Mouse (Mus musculus): ENCODE results near the gene Nutf2-ps1. TPM values are rescaled to one million over a fixed set of nuclear protein-coding genes. Genes with fewer than 3 reads are reported as not detected.

Nutf2-ps1 gene
- polyA plus RNA-seq, 1 experiment, result 17.0 TPM

DNA sequence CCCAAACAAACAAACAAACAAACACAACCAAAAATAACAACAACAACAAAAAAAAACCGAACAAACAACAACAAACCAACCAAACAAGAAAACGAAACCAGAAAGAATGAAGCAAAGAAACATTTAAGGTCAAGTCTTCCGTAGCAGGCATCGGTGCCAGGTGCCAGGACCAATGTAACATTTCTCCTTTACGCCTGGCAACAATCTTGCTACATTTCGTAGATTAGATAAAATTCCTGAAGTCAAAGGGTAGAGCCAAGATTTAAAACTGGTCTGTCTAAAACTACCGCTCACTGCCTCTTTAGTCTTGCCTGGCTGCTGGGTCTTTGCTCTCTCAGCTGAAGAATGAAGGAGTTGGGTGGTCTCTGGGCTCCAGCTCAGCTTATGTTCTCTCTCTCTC lies 12.8 kb downstream of the Nutf2-ps1 start:
- Histone ChIP-seq H3ac (ENCODE audit: control insufficient read depth, insufficient read length, low read depth) (no peak overlapping the region), H3K36me3 (ENCODE audit: control insufficient read depth, insufficient read depth) (no peaks in the 10 kb centered on the region), H3K79me2 (ENCODE audit: control insufficient read depth, insufficient read depth) (no peaks in the 10 kb centered on the region), H3K4me3 (ENCODE audit: insufficient read depth, poor library complexity, severe bottlenecking) (no peak overlapping the region), H3K79me3 (ENCODE audit: low read depth) (no peaks in the 10 kb centered on the region), H3K27me3 (ENCODE audit: control insufficient read depth, insufficient read depth, insufficient read length) (no peaks in the 10 kb centered on the region)
- TF ChIP-seq FOSL1 (IDR thresholded peaks at IDR 0.05; ENCODE audit: insufficient read depth, low read length, poor library complexity, severe bottlenecking) (no peak), MYOG (IDR thresholded peaks at IDR 0.05; ENCODE audit: control insufficient read depth, extremely low read depth, insufficient read length) (no peak), CTCF (IDR thresholded peaks at IDR 0.05; ENCODE audit: control insufficient read depth, insufficient read depth, insufficient read length) (no peak)

- Histone ChIP-seq H3K36me3 (ENCODE audit: control insufficient read depth, insufficient read depth) (no peaks in the 10 kb centered on the region), H3K79me2 (ENCODE audit: control insufficient read depth, insufficient read depth) (no peaks in the 10 kb centered on the region), H3K27me3 (ENCODE audit: control insufficient read depth, insufficient read depth, insufficient read length) (no peaks in the 10 kb centered on the region), H3K79me3 (ENCODE audit: low read depth) (no peaks in the 10 kb centered on the region), H3ac (ENCODE audit: control insufficient read depth, insufficient read length, low read depth) (no peak overlapping the region), H3K4me3 (ENCODE audit: insufficient read depth, poor library complexity, severe bottlenecking) (no peak overlapping the region)
- no peak for TF ChIP-seq MYOG (IDR thresholded peaks at IDR 0.05; ENCODE audit: control insufficient read depth, extremely low read depth, insufficient read length)
- TF ChIP-seq CEBPB (IDR thresholded peaks at IDR 0.05; ENCODE audit: low read depth), result no peak
- TF ChIP-seq FOSL1 (IDR thresholded peaks at IDR 0.05; ENCODE audit: insufficient read depth, low read length, poor library complexity, severe bottlenecking), result no peak
- no peak for TF ChIP-seq MAX (IDR thresholded peaks at IDR 0.05)
- no peak for TF ChIP-seq CTCF (IDR thresholded peaks at IDR 0.05; ENCODE audit: control insufficient read depth, insufficient read depth, insufficient read length)
- no peak for TF ChIP-seq USF1 (IDR thresholded peaks at IDR 0.05; ENCODE audit: low read depth)
- no peak for TF ChIP-seq MYOD1 (IDR thresholded peaks at IDR 0.05; ENCODE audit: control insufficient read depth, insufficient read length, low read depth)
Observed at GRCm38 (mm10) chr19:53575296-53576010, 13.4 kb downstream of the Nutf2-ps1 start.

DNA sequence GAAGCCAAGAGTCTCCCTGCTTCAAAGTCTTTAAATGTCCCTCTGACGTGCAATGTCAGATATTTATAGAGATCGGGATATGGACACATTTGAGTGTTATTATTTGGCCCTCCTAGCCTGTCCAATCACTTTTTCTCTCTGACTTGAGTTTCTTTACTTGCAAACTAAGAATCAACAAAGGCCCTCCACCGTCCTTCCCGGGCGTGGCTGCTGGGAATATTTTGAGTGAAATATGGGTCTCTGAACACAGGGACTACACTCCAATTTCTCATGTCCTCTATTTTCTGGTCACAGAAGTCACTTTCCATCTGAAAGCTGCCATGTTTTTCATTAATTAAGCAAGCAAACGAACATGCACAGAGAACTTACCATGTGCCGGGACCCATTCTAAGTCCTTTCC lies 14.3 kb downstream of the Nutf2-ps1 start:
- Histone ChIP-seq H3ac (ENCODE audit: control insufficient read depth, insufficient read length, low read depth) (no peak overlapping the region), H3K27me3 (ENCODE audit: control insufficient read depth, insufficient read depth, insufficient read length) (no peaks in the 10 kb centered on the region), H3K79me3 (ENCODE audit: low read depth) (no peaks in the 10 kb centered on the region), H3K36me3 (ENCODE audit: control insufficient read depth, insufficient read depth) (no peaks in the 10 kb centered on the region), H3K4me3 (ENCODE audit: insufficient read depth, poor library complexity, severe bottlenecking) (no peak overlapping the region), H3K79me2 (ENCODE audit: control insufficient read depth, insufficient read depth) (no peaks in the 10 kb centered on the region)
- TF ChIP-seq CEBPB (IDR thresholded peaks at IDR 0.05; ENCODE audit: low read depth) (no peak), MYOD1 (IDR thresholded peaks at IDR 0.05; ENCODE audit: control insufficient read depth, insufficient read length, low read depth) (no peak), USF1 (IDR thresholded peaks at IDR 0.05; ENCODE audit: low read depth) (no peak), FOSL1 (IDR thresholded peaks at IDR 0.05; ENCODE audit: insufficient read depth, low read length, poor library complexity, severe bottlenecking) (no peak), MAX (IDR thresholded peaks at IDR 0.05) (no peak), MYOG (IDR thresholded peaks at IDR 0.05; ENCODE audit: control insufficient read depth, extremely low read depth, insufficient read length) (no peak), CTCF (IDR thresholded peaks at IDR 0.05; ENCODE audit: control insufficient read depth, insufficient read depth, insufficient read length) (no peak)

DNA sequence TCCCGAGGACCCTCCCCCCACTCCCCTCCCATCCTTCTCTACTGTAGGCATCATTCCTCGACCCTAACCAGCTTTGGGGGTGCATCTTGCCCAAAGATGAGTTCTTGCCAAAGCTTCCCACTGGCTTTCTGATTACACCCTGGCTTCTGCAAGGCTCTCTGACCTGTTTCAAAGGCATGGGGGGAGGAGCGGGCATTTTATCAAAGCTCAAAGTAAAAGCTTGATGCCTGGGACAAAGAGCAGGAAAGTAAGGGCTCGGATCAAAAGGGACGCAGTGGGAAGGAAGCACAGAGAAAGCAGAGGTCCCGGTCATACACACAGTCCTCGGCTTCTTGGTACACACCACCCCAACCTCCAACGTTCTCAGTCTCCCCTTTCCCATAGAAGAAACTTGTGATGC lies 14.7 kb downstream of the Nutf2-ps1 start:
- TF ChIP-seq MAX (IDR thresholded peaks at IDR 0.05) (no peak), CEBPB (IDR thresholded peaks at IDR 0.05; ENCODE audit: low read depth) (no peak), MYOD1 (IDR thresholded peaks at IDR 0.05; ENCODE audit: control insufficient read depth, insufficient read length, low read depth) (no peak), CTCF (IDR thresholded peaks at IDR 0.05; ENCODE audit: control insufficient read depth, insufficient read depth, insufficient read length) (no peak), MYOG (IDR thresholded peaks at IDR 0.05; ENCODE audit: control insufficient read depth, extremely low read depth, insufficient read length) (no peak), FOSL1 (IDR thresholded peaks at IDR 0.05; ENCODE audit: insufficient read depth, low read length, poor library complexity, severe bottlenecking) (no peak), USF1 (IDR thresholded peaks at IDR 0.05; ENCODE audit: low read depth) (no peak)
- H3K79me3 ChIP-seq (ENCODE audit: low read depth), result no peaks in the 10 kb centered on the region

DNA sequence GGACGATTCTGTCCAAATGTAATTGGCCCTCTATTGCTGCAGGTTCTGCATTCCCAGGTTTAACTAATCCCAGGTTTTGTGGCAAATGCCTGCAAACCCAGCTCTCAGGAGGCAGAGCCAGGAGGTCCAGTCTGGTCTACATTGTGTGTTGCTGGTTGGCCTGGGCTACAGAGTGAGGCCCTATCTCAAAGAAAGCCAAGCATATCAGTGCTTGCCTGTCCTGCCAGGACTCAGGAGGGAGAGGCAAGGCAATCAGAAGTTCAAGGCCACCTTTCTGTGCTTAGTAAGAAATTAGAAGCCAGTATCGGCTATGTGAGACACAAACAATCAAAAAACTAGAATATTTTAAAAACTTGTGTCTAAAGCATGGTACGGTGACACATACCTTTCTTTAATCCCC lies 15.7 kb downstream of the Nutf2-ps1 start:
- H3K79me3 ChIP-seq (ENCODE audit: low read depth), result no peaks in the 10 kb centered on the region
- no peak overlapping the region for H3K4me3 ChIP-seq (ENCODE audit: insufficient read depth, poor library complexity, severe bottlenecking)
- no peak overlapping the region for H3ac ChIP-seq (ENCODE audit: control insufficient read depth, insufficient read length, low read depth)
- H3K36me3 ChIP-seq (ENCODE audit: control insufficient read depth, insufficient read depth), result no peaks in the 10 kb centered on the region
- no peaks in the 10 kb centered on the region for H3K79me2 ChIP-seq (ENCODE audit: control insufficient read depth, insufficient read depth)
- TF ChIP-seq CTCF (IDR thresholded peaks at IDR 0.05; ENCODE audit: control insufficient read depth, insufficient read depth, insufficient read length), result no peak
- no peaks in the 10 kb centered on the region for H3K27me3 ChIP-seq (ENCODE audit: control insufficient read depth, insufficient read depth, insufficient read length)

More for the DNA sequence above, 14.7 kb downstream of the Nutf2-ps1 start:
- Histone ChIP-seq H3K27me3 (ENCODE audit: control insufficient read depth, insufficient read depth, insufficient read length) (no peaks in the 10 kb centered on the region), H3K36me3 (ENCODE audit: control insufficient read depth, insufficient read depth) (no peaks in the 10 kb centered on the region), H3ac (ENCODE audit: control insufficient read depth, insufficient read length, low read depth) (no peak overlapping the region), H3K79me2 (ENCODE audit: control insufficient read depth, insufficient read depth) (no peaks in the 10 kb centered on the region), H3K4me3 (ENCODE audit: insufficient read depth, poor library complexity, severe bottlenecking) (no peak overlapping the region)

DNA sequence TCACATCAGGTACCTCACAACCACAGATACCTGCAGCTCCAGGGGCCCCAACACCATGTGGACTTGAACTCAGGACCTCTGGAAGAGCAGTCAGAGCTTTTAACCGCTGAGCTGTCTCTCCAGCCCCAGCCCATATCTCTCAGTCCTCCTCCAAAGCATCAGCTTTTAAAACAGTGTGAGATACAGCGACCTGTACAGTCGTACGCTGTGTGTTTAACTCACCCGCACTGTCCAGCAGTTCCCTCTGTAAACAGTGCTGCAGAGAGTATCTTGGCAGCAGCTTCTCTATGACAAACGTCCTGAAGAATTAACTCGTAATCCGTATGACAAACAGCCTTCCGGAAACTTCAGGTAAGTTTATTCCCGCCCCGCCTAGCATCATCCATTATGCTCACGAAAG lies 16.3 kb downstream of the Nutf2-ps1 start:
- no peaks in the 10 kb centered on the region for H3K79me3 ChIP-seq (ENCODE audit: low read depth)
- TF ChIP-seq USF1 (IDR thresholded peaks at IDR 0.05; ENCODE audit: low read depth), result no peak
- no peak for TF ChIP-seq FOSL1 (IDR thresholded peaks at IDR 0.05; ENCODE audit: insufficient read depth, low read length, poor library complexity, severe bottlenecking)
- TF ChIP-seq CTCF (IDR thresholded peaks at IDR 0.05; ENCODE audit: control insufficient read depth, insufficient read depth, insufficient read length), result no peak
- TF ChIP-seq MAX (IDR thresholded peaks at IDR 0.05), result no peak
- TF ChIP-seq CEBPB (IDR thresholded peaks at IDR 0.05; ENCODE audit: low read depth), result no peak
- TF ChIP-seq MYOG (IDR thresholded peaks at IDR 0.05; ENCODE audit: control insufficient read depth, extremely low read depth, insufficient read length), result no peak
- TF ChIP-seq MYOD1 (IDR thresholded peaks at IDR 0.05; ENCODE audit: control insufficient read depth, insufficient read length, low read depth), result no peak
- H3K27me3 ChIP-seq (ENCODE audit: control insufficient read depth, insufficient read depth, insufficient read length), result no peaks in the 10 kb centered on the region
- no peaks in the 10 kb centered on the region for H3K36me3 ChIP-seq (ENCODE audit: control insufficient read depth, insufficient read depth)
- H3ac ChIP-seq (ENCODE audit: control insufficient read depth, insufficient read length, low read depth), result no peak overlapping the region
- no peak overlapping the region for H3K4me3 ChIP-seq (ENCODE audit: insufficient read depth, poor library complexity, severe bottlenecking)
- H3K79me2 ChIP-seq (ENCODE audit: control insufficient read depth, insufficient read depth), result no peaks in the 10 kb centered on the region
